Mouse (Mus musculus) ZHBTc4 (cell line): Measurements from ENCODE around the gene Tor1b.
A peak's percentile ranks its signal among the peaks of the same experiment; 100 is the strongest.

ENCODE experiments used
- DNase-seq: peaks from one replicate; pipeline ENCODE4 v3.0.0-alpha.2; 2011; ENCODE audit warnings: low read depth, low spot score

The Tor1b gene

GRCm38 (mm10) chr2:30985111-30986020, 32.6 kb downstream of the Tor1b start:
- peak; percentile 96 for DNase-seq

DNA sequence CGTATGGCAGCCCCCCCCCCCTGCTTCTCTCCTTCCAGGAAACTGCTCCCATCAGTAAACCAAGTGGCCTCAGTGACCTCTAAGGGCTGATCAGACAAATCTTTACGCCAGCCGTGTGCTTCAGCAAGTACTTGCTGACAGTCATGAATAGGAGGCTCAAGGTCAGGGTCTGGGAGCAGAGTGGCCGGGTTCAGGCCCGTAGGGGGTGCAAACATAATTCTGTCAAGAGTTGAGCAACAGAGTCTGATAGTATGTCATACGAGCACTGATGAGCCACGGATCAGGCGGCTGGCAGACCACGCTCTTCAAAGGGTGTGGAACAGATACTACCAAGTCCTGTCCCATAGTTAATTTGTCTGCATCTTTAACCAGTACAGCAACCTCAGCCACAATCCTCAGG, 37.5 kb downstream of the Tor1b start:
- DNase-seq = peak; percentile 34

DNA sequence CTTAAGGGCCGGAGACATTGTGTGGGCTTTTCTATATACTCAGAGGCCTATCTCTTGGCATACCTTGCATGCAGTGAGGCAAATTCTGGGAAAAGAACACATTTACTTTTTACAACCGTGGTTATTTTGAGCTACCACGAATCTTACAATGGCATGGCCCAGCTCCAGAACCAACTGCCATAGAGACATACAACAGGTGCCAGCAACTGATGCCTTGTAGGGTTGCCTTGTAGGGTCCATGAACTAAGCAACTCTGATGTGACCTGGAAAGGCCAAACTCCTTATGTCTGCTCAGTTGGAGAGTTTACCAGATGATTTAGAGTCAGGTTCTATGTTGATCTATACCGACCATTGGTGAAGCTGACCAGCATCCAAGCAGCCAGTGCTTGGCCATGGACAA, 42.1 kb downstream of the Tor1b start:
- no peak for DNase-seq

- DNase-seq = no peak
These were observed 42.8 kb downstream of the Tor1b start for GRCm38 (mm10) chr2:30995432-30995996.

DNA sequence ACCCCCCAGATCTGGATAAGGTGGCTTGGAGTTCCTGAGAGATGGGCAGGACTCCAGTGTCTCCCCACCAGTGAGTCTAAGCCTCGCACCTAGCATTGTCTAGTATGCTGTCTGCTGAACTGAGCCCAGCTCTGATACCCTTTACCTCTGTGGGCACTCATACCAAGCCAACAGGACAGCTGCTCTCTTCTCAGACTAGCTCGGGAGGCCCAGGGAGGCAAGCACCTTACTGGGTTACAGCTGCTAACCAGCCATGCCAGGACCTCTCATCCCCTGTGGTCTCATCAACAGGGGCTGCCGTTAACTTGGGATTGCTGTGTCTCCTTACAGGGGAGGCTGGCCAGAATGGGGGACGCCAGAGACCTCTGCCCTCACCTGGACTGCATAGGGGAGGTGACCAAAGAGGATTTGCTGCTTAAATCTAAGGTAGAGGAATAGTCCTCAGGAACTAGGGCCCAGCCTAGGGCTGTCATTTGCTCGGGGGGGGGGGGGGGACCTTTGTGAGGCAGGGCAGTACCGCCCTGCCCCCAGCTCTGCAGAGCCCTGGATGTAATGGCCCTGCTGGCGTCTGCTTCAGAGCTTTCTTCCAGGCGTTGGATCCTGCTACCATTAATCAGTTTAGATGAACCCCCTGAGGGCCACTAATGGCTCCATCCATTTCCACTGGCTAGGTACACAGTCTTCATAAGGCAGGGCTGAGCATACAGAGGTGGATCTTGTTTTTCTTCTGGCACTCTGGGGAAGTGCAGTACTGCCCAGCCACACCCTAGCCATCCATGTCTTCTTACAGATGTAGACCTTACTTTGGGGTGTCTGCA, 45.9 kb downstream of the Tor1b start:
- no peak for DNase-seq

DNA sequence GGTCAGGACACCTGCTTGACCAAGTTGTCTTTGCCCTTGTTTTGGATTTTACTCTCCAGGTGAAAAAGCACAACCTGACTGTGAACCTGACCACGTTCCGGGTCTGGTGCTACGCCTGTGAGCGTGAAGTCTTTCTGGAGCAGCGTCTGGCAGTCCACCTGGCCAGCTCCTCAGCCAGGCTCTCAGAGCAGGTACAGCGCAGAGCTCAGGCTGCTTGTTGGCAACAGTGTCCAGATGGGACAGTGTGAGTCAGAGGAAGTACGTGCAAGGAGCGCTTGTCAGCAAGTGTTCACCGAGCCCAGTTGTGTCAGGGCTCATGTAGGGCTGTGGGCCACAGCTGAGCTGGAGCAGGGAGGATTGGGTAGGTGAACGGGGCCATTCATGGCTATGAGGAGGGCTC, 50.1 kb downstream of the Tor1b start:
- DNase-seq = no peak

GRCm38 (mm10) chr2:31005453-31005852, 52.7 kb downstream of the Tor1b start:
- DNase-seq = no peak

DNA sequence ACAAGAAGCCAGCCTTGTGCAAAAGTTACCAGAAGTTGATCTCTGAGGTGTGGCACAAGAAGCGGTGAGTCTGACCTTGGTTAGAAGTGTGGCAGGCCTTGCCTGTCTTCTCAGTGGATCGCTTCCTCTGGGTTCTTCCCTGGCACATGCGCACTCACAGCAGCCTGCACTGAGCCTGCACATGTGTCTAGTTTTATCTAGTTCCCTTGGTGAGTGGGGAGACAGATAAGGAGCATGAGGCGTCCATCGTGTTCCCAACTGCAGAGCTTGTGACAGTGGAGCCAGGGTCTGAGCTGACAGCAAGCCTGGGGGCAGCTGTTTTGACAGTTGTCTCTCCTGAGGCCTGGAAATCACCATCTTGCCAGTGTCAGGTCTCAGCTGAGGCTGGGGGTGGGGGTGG, 53.7 kb downstream of the Tor1b start:
- DNase-seq = peak; percentile 51

GRCm38 (mm10) chr2:31007208-31007607, 54.4 kb downstream of the Tor1b start:
- DNase-seq = no peak
